Mouse (Mus musculus) CH12F3 (cell line): Measurements from ENCODE around the gene Rcc1.

Experiments
- in situ Hi-C: fragments of 300-500 bp; cut with MboI; formaldehyde crosslinking; loops from 2 replicates; pipeline ENCODE4 v1.14.3; 2020; ENCODE audit warnings: low sequenced_read_pairs

Gene Rcc1

GRCm38 (mm10) chr4:132356170-132356569 lies 2.8 kb upstream of the Rcc1 start:
- in situ Hi-C loops, result no loop called here

GRCm38 (mm10) chr4:132355403-132355802 lies 2.0 kb upstream of the Rcc1 start:
- in situ Hi-C loops, result no loop called here

- in situ Hi-C loops, result no loop called here
Observed at GRCm38 (mm10) chr4:132354571-132354970, 1.2 kb upstream of the Rcc1 start.

GRCm38 (mm10) chr4:132352739-132353138 lies 666 bp downstream of the Rcc1 start:
- in situ Hi-C loops, result no loop called here

GRCm38 (mm10) chr4:132351401-132351800 lies 2.0 kb downstream of the Rcc1 start:
- in situ Hi-C loops, result no loop called here

- in situ Hi-C loops, result no loop called here
Observed at GRCm38 (mm10) chr4:132350854-132351253, 2.6 kb downstream of the Rcc1 start.

GRCm38 (mm10) chr4:132350123-132350740 lies 3.2 kb downstream of the Rcc1 start:
- in situ Hi-C loops, result no loop called here

GRCm38 (mm10) chr4:132349495-132350122 lies 3.8 kb downstream of the Rcc1 start:
- in situ Hi-C loops, result no loop called here

- in situ Hi-C loops, result no loop called here
Observed at GRCm38 (mm10) chr4:132346661-132347060, 6.7 kb downstream of the Rcc1 start.

- in situ Hi-C loops, result no loop called here
Observed at GRCm38 (mm10) chr4:132346261-132346660, 7.1 kb downstream of the Rcc1 start.

- in situ Hi-C loops, result no loop called here
Observed at GRCm38 (mm10) chr4:132345843-132346212, 7.6 kb downstream of the Rcc1 start.

- in situ Hi-C loops, result no loop called here
Observed at GRCm38 (mm10) chr4:132345135-132345842, 8.1 kb downstream of the Rcc1 start.

- in situ Hi-C loops, result no loop called here
Observed at GRCm38 (mm10) chr4:132344403-132345134, 8.8 kb downstream of the Rcc1 start.

- in situ Hi-C loops, result no loop called here
Observed at GRCm38 (mm10) chr4:132341451-132341850, 12.0 kb downstream of the Rcc1 start.

GRCm38 (mm10) chr4:132338943-132339342 lies 14.5 kb downstream of the Rcc1 start:
- in situ Hi-C loops, result no loop called here

- in situ Hi-C loops, result no loop called here
Observed at GRCm38 (mm10) chr4:132332880-132333279, 20.5 kb downstream of the Rcc1 start.

- in situ Hi-C loops, result no loop called here
Observed at GRCm38 (mm10) chr4:132331960-132332359, 21.4 kb downstream of the Rcc1 start.

- in situ Hi-C loops, result no loop called here
Observed at GRCm38 (mm10) chr4:132329835-132330354, 23.5 kb downstream of the Rcc1 start.

GRCm38 (mm10) chr4:132329115-132329834 lies 24.1 kb downstream of the Rcc1 start, which contains the start of gene Trnau1ap:
TSS of gene Trnau1ap (minus strand) at chr4:132329538.
- in situ Hi-C loops, result no loop called here

GRCm38 (mm10) chr4:132328391-132328982 lies 24.9 kb downstream of the Rcc1 start:
- in situ Hi-C loops, result no loop called here
